Mouse (Mus musculus) liver, embryonic 14.5 days (tissue): ENCODE measurements around the gene Vamp5. TPM values are rescaled to one million over a fixed set of nuclear protein-coding genes. Genes with fewer than 3 reads are reported as not detected.

Experiments used
- ATAC-seq: fragments of 200-750 bp; cut with Nextera tagmentation; 2 replicates; pipeline ENCODE4 v1.8.0; 2017; ENCODE audit warnings: moderate number of reproducible peaks, mild to moderate bottlenecking, moderate library complexity; ENCODE audit not compliant: insufficient read depth
- DNase-seq, 3 experiments: peaks; one replicate each; pipeline ENCODE4 v3.0.0-alpha.2; 2012 to 2013; ENCODE audit warnings: low read depth in 3 of 3, low spot score in 3 of 3
- H3K27ac ChIP-seq: fragments of 300-500 bp; sonication (generic); 2 replicates; pipeline ENCODE4 v1.5.1; 2014; ENCODE audit warnings: moderate library complexity, mild to moderate bottlenecking, control low read depth, inconsistent platforms
- H3K27me3 ChIP-seq: fragments of 300-500 bp; sonication (generic); 2 replicates; pipeline ENCODE4 v1.6.1; 2014; ENCODE audit warnings: mild to moderate bottlenecking, low read length, moderate library complexity; ENCODE audit not compliant: control insufficient read depth, insufficient read depth
- H3K36me3 ChIP-seq: fragments of 300-500 bp; sonication (generic); replicated peaks from 2 replicates; pipeline ENCODE4 v1.6.1; 2014; ENCODE audit warnings: low read depth; ENCODE audit not compliant: control insufficient read depth, insufficient read depth
- H3K4me1 ChIP-seq, 2 experiments: fragments of 200-500 bp in 1 of 2; fragments of 300-500 bp in 1 of 2; sonication (generic) in 1 of 2; replicated peaks; 2 replicates each; pipeline ENCODE4 v1.6.1; 2012 to 2014; ENCODE audit warnings: antibody characterized with exemption in 1 of 2, inconsistent platforms in 1 of 2, low read length in 1 of 2; ENCODE audit not compliant: control insufficient read depth in 2 of 2, insufficient read depth in 2 of 2
- H3K4me2 ChIP-seq: fragments of 300-500 bp; sonication (generic); 2 replicates; pipeline ENCODE4 v1.6.1; 2014; ENCODE audit warnings: low read depth, mild to moderate bottlenecking, control low read depth, moderate library complexity
- H3K4me3 ChIP-seq, 2 experiments: fragments of 200-500 bp in 1 of 2; fragments of 300-500 bp in 1 of 2; sonication (generic) in 1 of 2; 2 replicates each; pipeline ENCODE4 v1.5.1; 2012 to 2014; ENCODE audit warnings: low read depth in 2 of 2, low read length in 2 of 2, mild to moderate bottlenecking in 2 of 2, control low read depth in 1 of 2, inconsistent platforms in 1 of 2, moderate library complexity in 1 of 2; ENCODE audit not compliant: insufficient read depth in 1 of 2
- H3K9ac ChIP-seq: fragments of 300-500 bp; sonication (generic); replicated peaks from 2 replicates; pipeline ENCODE4 v1.6.1; 2014; ENCODE audit warnings: mild to moderate bottlenecking, control low read depth, moderate library complexity
- H3K9me3 ChIP-seq: fragments of 300-500 bp; sonication (generic); 2 replicates; pipeline ENCODE4 v1.6.1; 2016; ENCODE audit warnings: low read length, mixed read lengths; ENCODE audit not compliant: control insufficient read depth
- CTCF ChIP-seq: IDR thresholded peaks from 2 replicates; pipeline ENCODE4 v1.5.1; 2016; ENCODE audit warnings: antibody characterized with exemption, low read depth, control low read depth
- EP300 ChIP-seq: IDR thresholded peaks from 2 replicates; pipeline ENCODE4 v1.6.1; 2016; ENCODE audit warnings: antibody characterized with exemption, low read depth
- WGBS: fragments of 180-500 bp; shearing (Covaris S2); extraction: QIAGEN DNeasy Blood & Tissue Kit; methylation state at CpG from one replicate; pipeline ENCODE4 v1.1.7; 2014; ENCODE audit not compliant: insufficient replicate concordance; 5-methylcytosine and 5-hydroxymethylcytosine counted together
- polyA plus RNA-seq, 2 experiments: library from polyadenylated mRNA; depleted of rRNA in 1 of 2; stranded (reverse) in 1 of 2; unstranded in 1 of 2; fragments of >200 nt; fragmentation: Nextera tagmentation in 1 of 2; extraction: Ambion mirVana in 1 of 2; gene quantifications; 2 replicates each; pipeline versions ENCODE4 v1.2.1 to v1.2.3; 2012 to 2014

Vamp5 gene
- polyA plus RNA-seq, 2 experiments: 72.5 to 81.0 TPM

DNA sequence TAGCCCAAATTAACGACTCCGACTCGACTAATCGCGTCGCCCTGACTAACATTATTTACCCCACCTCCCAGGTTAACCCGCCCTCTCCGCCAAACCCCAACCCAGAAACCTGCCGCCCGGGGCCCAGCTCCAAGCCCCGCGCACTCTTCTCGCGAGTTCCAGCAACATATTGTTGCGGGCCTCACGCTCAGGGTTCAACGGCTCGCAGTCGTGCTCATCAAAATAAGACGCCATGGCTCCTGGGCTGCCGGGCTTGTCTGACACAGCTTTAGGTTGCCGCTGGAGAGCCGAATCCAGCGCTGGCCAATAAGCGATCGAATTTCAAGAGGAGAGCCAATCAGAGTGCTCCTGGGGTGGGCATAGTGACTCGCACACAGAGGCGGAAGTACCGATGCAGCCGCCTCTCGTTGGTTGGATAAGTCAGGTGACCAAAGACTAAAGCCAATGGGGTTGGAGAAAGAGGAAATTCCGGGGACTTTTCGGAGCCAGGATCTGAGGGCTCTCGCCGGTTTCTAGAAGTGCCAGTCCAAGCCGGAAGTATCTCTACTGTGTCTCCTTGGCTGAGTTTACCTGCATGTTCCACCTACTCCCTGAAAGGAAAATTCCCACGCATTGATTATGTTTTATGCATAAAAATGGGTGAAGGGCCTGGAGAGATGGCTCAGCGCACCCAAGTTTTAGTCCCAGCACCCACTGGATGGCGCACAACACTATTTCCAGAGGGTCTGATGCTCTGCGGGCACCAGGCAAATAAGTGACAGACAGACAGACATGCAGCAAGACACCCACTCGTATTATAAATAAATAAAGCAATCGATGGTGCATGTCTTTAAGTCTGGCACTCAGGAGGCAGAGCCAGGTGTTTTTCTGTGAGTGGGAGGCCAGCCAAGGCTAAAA is 17.9 kb downstream of the Vamp5 start:
- peak overlapping the region; percentile 65 to 86 for H3K4me3 ChIP-seq
- no peaks in the 10 kb centered on the region for H3K9me3 ChIP-seq
- peak; percentile 98 for DNase-seq
- WGBS: under 1% methylated on average over 42 of the region's 42 CpGs
- peaks cover 20% of the 10 kb centered on the region for H3K36me3 ChIP-seq
- 0 out of 2 replicates have a peak, but pooled peaks have one; percentile 42 for TF ChIP-seq EP300
- TF ChIP-seq CTCF: peak; percentile 65
- peaks cover 12 to 28% of the 10 kb centered on the region in 2 experiments for H3K4me1 ChIP-seq
- H3K4me2 ChIP-seq: peak overlapping the region; percentile 80
- peak overlapping the region; percentile 71 for H3K27ac ChIP-seq
- peak; percentile 96 for ATAC-seq
- no peaks in the 10 kb centered on the region for H3K27me3 ChIP-seq
- H3K9ac ChIP-seq: peak overlapping the region; percentile 76

DNA sequence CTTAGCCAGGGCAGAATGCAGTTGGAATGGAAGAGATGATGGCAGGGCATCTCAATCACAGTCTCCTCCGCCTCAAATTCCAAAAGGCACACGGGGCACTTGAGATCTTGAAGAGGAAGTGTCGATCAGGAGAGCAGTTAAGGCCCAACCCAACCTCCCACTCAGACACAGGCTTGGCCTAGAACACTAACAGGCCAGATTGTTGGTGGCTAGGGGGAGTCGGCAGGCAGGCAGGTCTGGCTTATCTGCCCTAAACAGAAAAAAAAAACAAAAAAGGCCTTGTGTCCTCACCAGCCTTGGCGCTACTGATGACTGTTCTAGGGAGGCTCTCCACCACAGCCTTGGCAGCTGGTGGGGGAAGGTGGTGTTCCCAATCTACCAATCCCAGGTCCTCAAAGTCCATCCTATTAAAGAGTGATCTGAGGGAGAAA is 19.1 kb downstream of the Vamp5 start:
- TF ChIP-seq EP300 (no peak), CTCF (no peak)
- H3K4me1 ChIP-seq: peaks cover 15 to 30% of the 10 kb centered on the region in 2 experiments
- peak overlapping the region; percentile 38 for H3K27ac ChIP-seq
- peaks cover 6% of the 10 kb centered on the region for H3K27me3 ChIP-seq
- ATAC-seq (no peak), DNase-seq (no peak)
- peak overlapping the region; percentile 65 to 86 for H3K4me3 ChIP-seq
- 15% methylated on average over 5 of the region's 5 CpGs for WGBS
- peaks cover 20% of the 10 kb centered on the region for H3K36me3 ChIP-seq
- peak overlapping the region; percentile 80 for H3K4me2 ChIP-seq
- peak overlapping the region; percentile 76 for H3K9ac ChIP-seq
- H3K9me3 ChIP-seq: no peaks in the 10 kb centered on the region

DNA sequence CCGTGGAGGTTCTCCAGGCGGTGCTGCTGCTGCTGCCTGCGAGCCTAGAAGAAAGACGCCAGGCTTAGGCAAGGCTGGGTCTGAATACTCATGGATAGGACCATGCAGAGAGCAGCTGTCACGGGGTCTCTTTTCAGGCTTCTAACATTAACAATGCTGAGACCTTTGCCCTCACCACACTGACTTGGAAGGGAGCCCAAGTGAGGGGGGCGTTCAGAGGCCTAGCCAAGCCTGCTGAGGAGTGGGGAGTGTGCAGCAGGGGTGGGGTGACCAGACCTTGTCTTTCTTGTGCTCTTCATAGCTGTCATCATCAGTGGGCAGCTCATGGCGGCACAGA is 19.7 kb downstream of the Vamp5 start:
- Histone ChIP-seq H3K4me3 (no peak overlapping the region), H3K27me3 (peaks cover 11% of the 10 kb centered on the region), H3K36me3 (peaks cover 20% of the 10 kb centered on the region), H3K9me3 (no peaks in the 10 kb centered on the region), H3K4me2 (peak overlapping the region; percentile 80), H3K27ac (no peak overlapping the region), H3K9ac (no peak overlapping the region), H3K4me1 (peaks cover 15 to 30% of the 10 kb centered on the region in 2 experiments)
- TF ChIP-seq EP300: no peak
- 77% methylated on average over 7 of the region's 7 CpGs for WGBS
- DNase-seq: no peak
- no peak for ATAC-seq

DNA sequence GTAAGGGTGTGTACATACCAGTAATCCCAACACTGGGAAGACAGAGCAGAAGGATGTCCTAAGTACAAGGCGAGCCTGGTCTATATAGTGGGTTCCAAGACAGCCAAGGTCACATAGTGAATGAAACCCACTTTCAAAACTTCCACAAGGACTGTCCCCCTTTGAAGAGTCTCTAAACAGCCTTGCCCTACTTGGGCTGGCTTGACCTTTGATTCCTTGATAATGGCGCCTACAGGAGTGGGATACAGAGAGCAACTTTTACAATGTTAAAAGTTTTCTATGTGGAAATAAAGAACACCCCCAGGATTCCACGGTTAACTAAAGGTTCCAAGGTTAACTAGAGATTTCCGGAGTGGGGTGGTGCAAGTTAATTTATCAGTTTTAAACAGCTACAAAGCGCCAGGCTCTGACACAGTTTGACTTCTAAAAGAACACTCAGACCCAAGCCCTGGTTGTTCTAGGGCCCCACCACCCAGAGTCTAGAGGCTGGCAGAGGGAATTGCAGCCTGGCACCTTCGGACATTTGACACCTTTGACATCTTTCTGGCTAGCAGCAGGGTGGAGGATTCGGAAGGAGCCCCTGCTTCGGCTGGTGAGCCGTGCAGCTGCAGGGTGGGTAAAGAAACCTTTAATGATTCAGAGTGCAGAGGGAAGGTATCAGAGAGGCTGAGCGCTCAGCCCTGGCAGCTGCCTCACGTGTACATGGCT is 20.2 kb downstream of the Vamp5 start:
- 76% methylated on average over 11 of the region's 11 CpGs for WGBS
- H3K4me1 ChIP-seq: peaks cover 15 to 30% of the 10 kb centered on the region in 2 experiments
- TF ChIP-seq CTCF (no peak), EP300 (no peak)
- peaks cover 17% of the 10 kb centered on the region for H3K27me3 ChIP-seq
- no peak for ATAC-seq
- no peak overlapping the region for H3K27ac ChIP-seq
- no peaks in the 10 kb centered on the region for H3K9me3 ChIP-seq
- peak overlapping the region; percentile 80 for H3K4me2 ChIP-seq
- no peak overlapping the region for H3K4me3 ChIP-seq
- H3K36me3 ChIP-seq: peaks cover 20% of the 10 kb centered on the region
- no peak for DNase-seq
- no peak overlapping the region for H3K9ac ChIP-seq

DNA sequence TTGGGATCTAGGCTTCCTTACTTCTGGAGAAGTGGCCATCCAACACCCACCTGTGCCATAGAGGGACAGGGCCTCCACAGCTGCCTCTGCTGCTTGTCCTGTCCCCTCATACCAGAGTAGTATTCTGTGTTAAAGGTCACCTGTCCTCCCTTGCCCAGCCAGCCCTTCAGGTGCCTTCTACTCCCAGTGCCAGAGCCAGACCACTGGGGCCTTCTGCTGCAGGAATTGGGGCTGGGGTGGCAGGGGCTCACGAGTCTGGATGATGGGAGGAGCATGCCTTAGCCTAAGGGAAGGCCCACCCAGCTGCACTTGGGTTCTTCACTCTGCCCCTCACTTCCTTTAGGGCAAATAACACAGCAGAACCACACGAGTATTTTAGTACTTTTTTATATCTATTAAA is 20.9 kb downstream of the Vamp5 start:
- H3K27ac ChIP-seq: no peak overlapping the region
- WGBS: 67% methylated on average over 2 of the region's 2 CpGs
- DNase-seq (no peak), ATAC-seq (no peak)
- H3K9me3 ChIP-seq: no peaks in the 10 kb centered on the region
- no peak overlapping the region for H3K9ac ChIP-seq
- peaks cover 20% of the 10 kb centered on the region for H3K36me3 ChIP-seq
- H3K4me3 ChIP-seq: no peak overlapping the region
- TF ChIP-seq CTCF (no peak), EP300 (no peak)
- peaks cover 15 to 32% of the 10 kb centered on the region in 2 experiments for H3K4me1 ChIP-seq
- H3K4me2 ChIP-seq: no peak overlapping the region
- peaks cover 24% of the 10 kb centered on the region for H3K27me3 ChIP-seq
